Mouse (Mus musculus): ENCODE results near the gene Gne. TPM values are rescaled to one million over a fixed set of nuclear protein-coding genes. Genes with fewer than 3 reads are reported as not detected.

Gene Gne
- polyA plus RNA-seq, 1 experiment = 0.68 TPM

DNA sequence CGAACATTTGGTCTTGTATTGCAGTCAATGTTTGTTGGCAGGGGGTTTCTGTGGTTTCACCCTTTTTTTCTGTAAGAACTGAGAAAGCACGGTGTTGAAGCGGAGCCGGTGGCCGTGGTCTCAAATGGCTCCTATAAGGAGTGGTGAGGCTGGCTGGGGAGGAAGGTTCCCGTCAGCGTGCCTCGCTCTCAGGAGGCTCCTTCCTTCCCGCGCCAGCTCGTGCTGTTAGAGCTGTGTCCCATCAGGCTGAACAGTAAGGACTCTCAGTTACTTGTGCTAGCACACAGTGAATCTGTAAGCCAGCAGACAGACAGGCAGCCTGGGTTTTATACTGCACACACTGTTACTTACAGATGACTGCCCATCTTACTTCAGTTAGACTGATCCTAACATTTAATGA lies 61.2 kb downstream of the Gne start:
- H3K36me3 ChIP-seq (ENCODE audit: control insufficient read depth) = peaks cover 100% of the 10 kb centered on the region
- no peaks in the 10 kb centered on the region for H3K9me3 ChIP-seq (ENCODE audit: control insufficient read depth, low read length)
- TF ChIP-seq TAL1 (IDR thresholded peaks at IDR 0.05; ENCODE audit: low read length) = no peak
- TF ChIP-seq GATA1 (IDR thresholded peaks at IDR 0.05; ENCODE audit: low read length) = no peak

DNA sequence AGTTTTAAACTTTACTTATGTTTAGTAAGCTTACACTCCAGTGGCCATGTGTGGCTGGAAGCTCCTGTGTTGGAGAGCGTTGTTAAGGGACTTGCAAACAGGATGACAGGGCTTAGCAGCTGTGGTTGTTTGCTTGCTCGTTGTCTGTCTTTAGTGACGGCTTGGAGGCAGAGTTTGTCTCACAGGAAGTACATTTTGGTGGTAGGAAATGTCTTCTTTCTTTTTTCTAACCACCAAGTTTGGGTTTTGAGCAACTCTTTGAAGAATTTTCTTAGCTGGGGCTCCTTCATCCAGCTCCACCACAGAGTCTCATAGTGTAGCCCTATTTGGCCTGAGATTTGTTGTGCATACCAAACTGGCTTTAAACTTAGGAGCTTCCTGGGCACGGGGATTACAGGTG lies 61.7 kb downstream of the Gne start:
- no peaks in the 10 kb centered on the region for H3K27me3 ChIP-seq (ENCODE audit: control insufficient read depth)
- no peak overlapping the region for H3K4me3 ChIP-seq (replicated peaks)
- no peaks in the 10 kb centered on the region for H3K9me3 ChIP-seq (ENCODE audit: control insufficient read depth, low read length)
- H3K4me1 ChIP-seq (ENCODE audit: control insufficient read depth) = no peaks in the 10 kb centered on the region; the same call in 1 of the 2 replicates
- TF ChIP-seq TAL1 (IDR thresholded peaks at IDR 0.05; ENCODE audit: low read length) (no peak), GATA1 (IDR thresholded peaks at IDR 0.05; ENCODE audit: low read length) (no peak)
- H3K36me3 ChIP-seq (ENCODE audit: control insufficient read depth) = peaks cover 100% of the 10 kb centered on the region

More for the DNA sequence above, 61.2 kb downstream of the Gne start:
- H3K4me1 ChIP-seq (ENCODE audit: control insufficient read depth) = no peaks in the 10 kb centered on the region; the same call in 1 of the 2 replicates
- H3K4me3 ChIP-seq (replicated peaks) = no peak overlapping the region
- no peaks in the 10 kb centered on the region for H3K27me3 ChIP-seq (ENCODE audit: control insufficient read depth)

DNA sequence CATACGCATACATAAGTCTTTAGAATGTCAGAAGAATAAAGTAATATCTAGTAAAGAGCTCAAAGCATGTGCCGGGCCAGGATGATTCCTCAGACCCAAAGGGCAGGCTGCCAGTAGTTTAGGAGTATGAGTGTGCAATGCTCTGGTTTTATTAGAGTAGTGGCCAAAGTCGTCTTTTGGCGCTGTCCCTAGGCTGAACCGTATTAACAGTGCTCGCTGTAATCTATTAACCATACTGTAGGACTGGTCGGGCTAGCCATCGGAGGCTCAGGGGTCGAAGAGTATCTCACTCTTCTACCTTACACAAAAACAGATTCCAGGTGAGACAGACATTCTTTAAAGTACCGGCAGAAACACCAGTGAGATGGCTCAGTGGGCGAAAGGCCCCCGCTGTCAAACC lies 67.2 kb downstream of the Gne start:
- Histone ChIP-seq H3K27me3 (ENCODE audit: control insufficient read depth) (no peaks in the 10 kb centered on the region), H3K4me3 (replicated peaks) (no peak overlapping the region), H3K36me3 (ENCODE audit: control insufficient read depth) (peaks cover 75% of the 10 kb centered on the region), H3K9me3 (ENCODE audit: control insufficient read depth, low read length) (no peaks in the 10 kb centered on the region), H3K4me1 (ENCODE audit: control insufficient read depth) (peaks cover 38% of the 10 kb centered on the region)
- no peak for TF ChIP-seq GATA1 (IDR thresholded peaks at IDR 0.05; ENCODE audit: low read length)
- no peak for TF ChIP-seq TAL1 (IDR thresholded peaks at IDR 0.05; ENCODE audit: low read length)

DNA sequence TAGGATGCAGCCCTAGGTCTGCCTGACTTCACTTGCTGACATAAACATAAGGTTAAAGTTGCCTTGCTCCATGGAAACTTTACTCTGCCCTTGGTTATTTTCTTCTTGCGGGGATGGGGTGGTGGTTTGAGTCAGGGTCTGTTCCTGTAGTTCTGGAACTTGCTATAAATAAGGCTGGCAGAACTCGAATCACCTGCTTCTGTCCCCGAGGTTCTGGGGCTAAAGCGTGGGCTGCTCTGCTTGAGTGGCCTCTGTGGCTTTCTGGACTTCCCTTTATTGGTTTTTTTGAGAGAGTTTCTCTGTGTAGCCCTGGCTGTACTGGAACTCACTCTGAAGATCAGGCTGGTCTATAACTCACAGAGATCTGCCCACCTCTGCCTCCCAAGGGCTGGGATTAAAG lies 67.9 kb downstream of the Gne start:
- TF ChIP-seq TAL1 (IDR thresholded peaks at IDR 0.05; ENCODE audit: low read length) (no peak), GATA1 (IDR thresholded peaks at IDR 0.05; ENCODE audit: low read length) (no peak)
- Histone ChIP-seq H3K4me1 (ENCODE audit: control insufficient read depth) (peaks cover 43% of the 10 kb centered on the region), H3K4me3 (replicated peaks) (no peak overlapping the region), H3K9me3 (ENCODE audit: control insufficient read depth, low read length) (no peaks in the 10 kb centered on the region), H3K27me3 (ENCODE audit: control insufficient read depth) (no peaks in the 10 kb centered on the region), H3K36me3 (ENCODE audit: control insufficient read depth) (peaks cover 71% of the 10 kb centered on the region)

DNA sequence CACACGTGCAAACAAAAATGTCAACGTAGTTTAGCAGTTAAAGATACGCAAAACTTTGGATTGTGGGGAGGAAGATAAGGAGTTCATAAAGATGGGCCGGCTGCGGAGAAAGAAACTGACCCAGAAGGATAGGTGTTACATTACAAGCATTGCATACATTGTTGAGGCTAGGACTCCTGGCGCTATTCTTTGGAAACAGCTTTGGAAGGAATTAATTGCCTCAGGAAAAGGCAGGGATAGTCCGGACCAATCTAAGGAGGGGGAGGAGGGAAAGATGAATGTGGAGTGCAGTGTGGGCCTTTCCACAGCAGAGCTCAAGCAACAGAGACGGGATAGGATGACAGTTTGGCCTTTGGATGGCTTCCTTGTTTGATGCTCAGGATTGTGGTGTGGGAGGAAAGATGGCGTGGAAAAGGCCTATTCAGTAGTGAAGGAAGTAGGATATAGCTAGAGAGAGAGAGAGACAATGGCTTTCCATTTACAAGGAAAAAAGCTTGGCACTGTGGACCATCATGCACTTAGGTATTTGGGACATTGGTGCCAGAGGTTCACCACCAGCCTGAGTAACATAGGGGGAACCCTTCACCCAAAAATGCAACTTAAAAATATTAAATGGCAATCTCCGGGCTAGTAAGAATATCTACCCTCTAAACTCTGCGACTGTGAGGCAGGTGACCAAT lies 70.4 kb downstream of the Gne start:
- no peaks in the 10 kb centered on the region for H3K9me3 ChIP-seq (ENCODE audit: control insufficient read depth, low read length)
- H3K4me1 ChIP-seq (ENCODE audit: control insufficient read depth) = peaks cover 50% of the 10 kb centered on the region
- H3K36me3 ChIP-seq (ENCODE audit: control insufficient read depth) = peaks cover 52% of the 10 kb centered on the region
- peak overlapping the region; percentile 89 for H3K4me3 ChIP-seq (replicated peaks)
- no peaks in the 10 kb centered on the region for H3K27me3 ChIP-seq (ENCODE audit: control insufficient read depth)
- TF ChIP-seq TAL1 (IDR thresholded peaks at IDR 0.05; ENCODE audit: low read length) (no peak), GATA1 (IDR thresholded peaks at IDR 0.05; ENCODE audit: low read length) (no peak)

DNA sequence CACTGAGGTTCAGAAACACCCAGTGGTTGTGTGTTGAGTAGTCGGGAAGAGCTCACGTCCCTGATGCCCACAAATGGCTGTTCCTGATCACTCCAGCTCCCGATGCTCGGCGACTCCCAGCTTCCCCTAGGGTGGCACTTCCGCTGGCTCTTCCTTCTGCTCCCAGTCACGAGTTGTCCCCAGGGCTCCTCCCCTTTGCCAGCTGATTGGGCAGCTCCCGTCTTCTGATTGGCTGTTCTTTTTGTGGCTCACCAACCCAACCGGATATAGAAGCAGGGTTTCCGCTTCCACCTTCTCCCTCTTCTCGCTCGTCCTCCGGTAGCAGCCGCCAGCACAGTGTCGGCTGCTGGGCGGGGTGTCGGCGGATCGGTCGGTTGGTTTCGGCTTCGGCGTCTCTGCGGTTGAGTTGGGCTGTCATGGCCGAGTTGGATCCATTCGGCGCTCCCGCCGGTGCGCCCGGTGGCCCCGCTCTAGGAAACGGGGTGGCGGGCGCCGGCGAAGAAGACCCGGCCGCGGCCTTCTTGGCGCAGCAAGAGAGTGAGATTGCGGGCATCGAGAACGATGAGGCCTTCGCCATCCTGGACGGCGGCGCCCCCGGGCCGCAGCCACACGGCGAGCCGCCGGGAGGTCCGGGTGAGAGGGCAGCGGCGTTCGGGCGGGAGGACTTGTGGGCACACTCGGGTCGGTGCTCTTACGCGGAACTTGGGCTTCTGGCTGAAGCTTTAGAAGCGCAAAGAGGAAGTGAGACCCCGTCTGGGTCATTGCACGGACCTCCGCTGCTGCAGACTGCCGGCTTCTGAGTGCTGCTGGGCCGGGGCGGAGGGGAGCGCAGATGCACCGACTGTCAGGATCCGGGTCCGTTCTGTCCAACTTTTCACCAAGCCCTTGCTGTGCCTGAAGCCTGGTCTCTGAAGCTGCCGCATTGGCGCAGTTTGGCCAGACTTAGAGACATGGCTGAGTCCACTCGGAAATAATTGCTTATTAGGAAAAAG lies 71.3 kb downstream of the Gne start:
- no peaks in the 10 kb centered on the region for H3K27me3 ChIP-seq (ENCODE audit: control insufficient read depth)
- peak overlapping the region; percentile 89 for H3K4me3 ChIP-seq (replicated peaks)
- H3K36me3 ChIP-seq (ENCODE audit: control insufficient read depth) = peaks cover 52% of the 10 kb centered on the region
- H3K4me1 ChIP-seq (ENCODE audit: control insufficient read depth) = peaks cover 50% of the 10 kb centered on the region
- H3K9me3 ChIP-seq (ENCODE audit: control insufficient read depth, low read length) = no peaks in the 10 kb centered on the region
- TF ChIP-seq GATA1 (IDR thresholded peaks at IDR 0.05; ENCODE audit: low read length) (no peak), TAL1 (IDR thresholded peaks at IDR 0.05; ENCODE audit: low read length) (no peak)

DNA sequence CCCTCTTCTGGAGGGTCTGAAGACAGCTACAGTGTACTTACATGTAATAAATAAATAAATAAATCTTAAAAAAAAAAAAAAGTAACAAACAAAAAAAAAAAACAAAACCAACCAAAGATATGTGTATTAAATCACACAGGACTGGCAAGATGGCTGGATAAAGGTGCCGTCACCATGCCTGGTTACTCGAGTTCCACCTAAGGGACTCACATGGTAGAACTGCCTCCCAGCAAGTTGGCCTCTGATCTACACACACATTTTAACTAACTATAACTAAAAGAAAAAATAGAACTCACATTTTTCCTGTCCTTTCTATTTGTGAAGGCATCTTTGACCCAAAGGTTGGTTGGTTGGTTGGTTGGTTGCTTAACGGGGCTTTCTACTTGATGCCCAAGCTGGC lies 72.2 kb downstream of the Gne start:
- peak overlapping the region; percentile 89 for H3K4me3 ChIP-seq (replicated peaks)
- peaks cover 50% of the 10 kb centered on the region for H3K4me1 ChIP-seq (ENCODE audit: control insufficient read depth)
- peaks cover 8% of the 10 kb centered on the region for H3K9me3 ChIP-seq (ENCODE audit: control insufficient read depth, low read length)
- no peak for TF ChIP-seq TAL1 (IDR thresholded peaks at IDR 0.05; ENCODE audit: low read length)
- TF ChIP-seq GATA1 (IDR thresholded peaks at IDR 0.05; ENCODE audit: low read length) = no peak
- H3K27me3 ChIP-seq (ENCODE audit: control insufficient read depth) = no peaks in the 10 kb centered on the region
- peaks cover 53% of the 10 kb centered on the region for H3K36me3 ChIP-seq (ENCODE audit: control insufficient read depth)

DNA sequence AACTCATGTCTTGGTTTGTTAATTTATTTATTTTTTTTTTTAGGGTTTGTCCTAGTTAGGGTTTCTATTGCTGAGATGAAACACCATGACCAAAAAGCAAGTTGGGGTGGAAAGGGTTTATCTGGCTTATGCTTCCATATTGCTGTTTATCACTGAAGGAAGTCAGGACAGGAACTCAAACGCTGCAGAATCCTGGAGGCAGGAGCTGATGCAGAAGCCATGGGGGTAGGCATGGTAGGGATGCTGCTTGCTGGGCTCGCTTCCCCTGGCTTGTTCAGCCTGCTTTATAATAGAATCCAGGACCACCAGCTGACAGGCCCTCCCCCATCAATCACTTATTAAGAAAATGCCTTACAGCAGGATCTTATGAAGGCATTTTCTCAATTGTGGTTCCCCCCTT lies 73.1 kb downstream of the Gne start:
- H3K4me3 ChIP-seq (replicated peaks) = no peak overlapping the region

DNA sequence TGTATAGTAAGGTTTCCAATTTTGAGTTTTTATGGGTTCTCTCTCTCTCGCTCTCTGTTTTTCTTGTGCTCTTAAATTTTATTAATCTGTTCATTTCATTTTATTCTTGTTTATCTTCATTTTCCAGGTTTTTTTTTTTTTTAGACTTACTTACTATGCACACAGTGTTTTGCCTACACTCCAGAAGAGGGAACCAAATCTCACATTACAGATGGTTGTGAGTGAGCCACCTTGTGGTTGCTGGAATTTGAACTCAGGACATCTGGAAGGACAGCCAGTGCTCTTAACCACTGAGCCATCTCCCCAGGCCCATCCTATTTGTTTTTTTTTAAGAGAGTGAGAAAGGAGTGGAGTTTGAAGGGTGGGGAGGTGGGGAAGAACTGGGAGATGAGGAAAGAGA lies 73.8 kb downstream of the Gne start:
- Histone ChIP-seq H3K9me3 (ENCODE audit: control insufficient read depth, low read length) (peaks cover 8% of the 10 kb centered on the region), H3K36me3 (ENCODE audit: control insufficient read depth) (peaks cover 49% of the 10 kb centered on the region), H3K27me3 (ENCODE audit: control insufficient read depth) (no peaks in the 10 kb centered on the region), H3K4me3 (replicated peaks) (no peak overlapping the region), H3K4me1 (ENCODE audit: control insufficient read depth) (peaks cover 45% of the 10 kb centered on the region)
- TF ChIP-seq TAL1 (IDR thresholded peaks at IDR 0.05; ENCODE audit: low read length) (no peak), GATA1 (IDR thresholded peaks at IDR 0.05; ENCODE audit: low read length) (no peak)

More for the DNA sequence above, 73.1 kb downstream of the Gne start:
- Histone ChIP-seq H3K27me3 (ENCODE audit: control insufficient read depth) (no peaks in the 10 kb centered on the region), H3K36me3 (ENCODE audit: control insufficient read depth) (peaks cover 49% of the 10 kb centered on the region), H3K4me1 (ENCODE audit: control insufficient read depth) (peaks cover 43% of the 10 kb centered on the region), H3K9me3 (ENCODE audit: control insufficient read depth, low read length) (peaks cover 8% of the 10 kb centered on the region)
- no peak for TF ChIP-seq GATA1 (IDR thresholded peaks at IDR 0.05; ENCODE audit: low read length)
- TF ChIP-seq TAL1 (IDR thresholded peaks at IDR 0.05; ENCODE audit: low read length) = no peak

All from erythroblast, embryonic 14.5 days (primary cell).